Mouse (Mus musculus): ENCODE measurements at regions not wholly inside any gene's neighbourhood (a gene's known extent, or its start where the extent isn't known, plus 50 kb on each side); places are given as distances from the start of the nearest gene placed in this dataset.

- TF ChIP-seq CTCF (IDR thresholded peaks at IDR 0.05; ENCODE audit: insufficient read depth, low read length) (no peak), POLR2A (IDR thresholded peaks at IDR 0.05; ENCODE audit: borderline replicate concordance, extremely low read depth, low read depth, low read length) (no peak)
Observed at GRCm38 (mm10) chr12:54382061-54382460, 178.4 kb upstream of the Egln3 start.

Measured in lung, adult 2 months (tissue).